Mouse (Mus musculus): ENCODE data around the gene Agbl2. TPM values are rescaled to one million over a fixed set of nuclear protein-coding genes. Genes with fewer than 3 reads are reported as not detected.

Gene Agbl2
- polyA plus RNA-seq, 1 experiment: 0.12 TPM

GRCm38 (mm10) chr2:90844262-90844661 lies 61.7 kb downstream of the Agbl2 start:
- Histone ChIP-seq H3K4me1 (ENCODE audit: control insufficient read depth, insufficient read depth, insufficient read length) (peaks cover 3% of the 10 kb centered on the region; the same call in 1 of the 2 replicates), H3K27ac (ENCODE audit: insufficient read depth, low read length) (no peak overlapping the region)
- no peak for DNase-seq (ENCODE audit: low read depth in 1 of 2, low spot score in 2 of 2)

DNA sequence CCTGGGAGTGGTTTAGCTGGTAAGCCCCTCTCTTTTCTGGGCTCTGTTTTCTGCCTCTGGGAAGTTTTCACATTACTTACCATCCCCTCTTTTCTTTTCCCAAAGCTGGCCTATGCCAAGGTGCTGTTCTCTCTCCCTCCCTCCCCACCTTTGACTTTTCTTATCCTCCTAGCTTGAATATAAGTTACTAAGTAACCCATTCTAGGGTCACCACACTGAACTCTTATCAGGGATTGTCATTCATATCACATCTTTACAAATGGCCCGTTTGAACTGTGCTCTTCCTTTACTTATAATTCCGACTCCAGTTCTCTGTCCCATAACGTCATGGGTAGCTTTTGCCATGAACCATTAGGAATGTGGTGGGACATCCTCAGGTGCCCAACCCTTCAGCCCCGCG lies 62.7 kb downstream of the Agbl2 start:
- Histone ChIP-seq H3K4me1 (ENCODE audit: control insufficient read depth, insufficient read depth, insufficient read length) (peaks cover 3% of the 10 kb centered on the region; the same call in 1 of the 2 replicates), H3K36me3 (ENCODE audit: control insufficient read depth, insufficient read depth, low read length) (peaks cover under 1% of the 10 kb centered on the region; the same call in 1 of the 2 replicates), H3K4me3 (ENCODE audit: extremely low read depth, insufficient read depth, insufficient read length) (no peak overlapping the region), H3K27ac (ENCODE audit: insufficient read depth, low read length) (no peak overlapping the region), H3K27me3 (ENCODE audit: control insufficient read depth, insufficient read depth, low read length) (no peaks in the 10 kb centered on the region)
- no peak for TF ChIP-seq CTCF (IDR thresholded peaks at IDR 0.05; ENCODE audit: extremely low read depth, insufficient read depth, insufficient read length, insufficient replicate concordance)
- no peak for TF ChIP-seq POLR2A (IDR thresholded peaks at IDR 0.05; ENCODE audit: low read depth, low read length)
- no peak for DNase-seq (ENCODE audit: low read depth in 1 of 2, low spot score in 2 of 2)
- 92% methylated on average over 5 of the region's 5 CpGs for WGBS

More at GRCm38 (mm10) chr2:90844262-90844661, 61.7 kb downstream of the Agbl2 start:
- H3K27me3 ChIP-seq (ENCODE audit: control insufficient read depth, insufficient read depth, low read length): no peaks in the 10 kb centered on the region
- 93% methylated on average over 5 of the region's 5 CpGs for WGBS
- H3K36me3 ChIP-seq (ENCODE audit: control insufficient read depth, insufficient read depth, low read length): no peaks in the 10 kb centered on the region
- TF ChIP-seq CTCF (IDR thresholded peaks at IDR 0.05; ENCODE audit: extremely low read depth, insufficient read depth, insufficient read length, insufficient replicate concordance): no peak
- no peak for TF ChIP-seq POLR2A (IDR thresholded peaks at IDR 0.05; ENCODE audit: low read depth, low read length)
- no peak overlapping the region for H3K4me3 ChIP-seq (ENCODE audit: extremely low read depth, insufficient read depth, insufficient read length)

- H3K27ac ChIP-seq (ENCODE audit: insufficient read depth, low read length): no peak overlapping the region
- peaks cover 3% of the 10 kb centered on the region; the same call in 1 of the 2 replicates for H3K4me1 ChIP-seq (ENCODE audit: control insufficient read depth, insufficient read depth, insufficient read length)
- TF ChIP-seq CTCF (IDR thresholded peaks at IDR 0.05; ENCODE audit: extremely low read depth, insufficient read depth, insufficient read length, insufficient replicate concordance): no peak
- TF ChIP-seq POLR2A (IDR thresholded peaks at IDR 0.05; ENCODE audit: low read depth, low read length): no peak
- no peak for DNase-seq (ENCODE audit: low read depth in 1 of 2, low spot score in 2 of 2)
- peaks cover 4% of the 10 kb centered on the region; the same call in 1 of the 2 replicates for H3K36me3 ChIP-seq (ENCODE audit: control insufficient read depth, insufficient read depth, low read length)
- H3K27me3 ChIP-seq (ENCODE audit: control insufficient read depth, insufficient read depth, low read length): no peaks in the 10 kb centered on the region
- H3K4me3 ChIP-seq (ENCODE audit: extremely low read depth, insufficient read depth, insufficient read length): no peak overlapping the region
- WGBS: 78% methylated on average over 6 of the region's 6 CpGs
Measured at GRCm38 (mm10) chr2:90846171-90846570, 63.6 kb downstream of the Agbl2 start.

DNA sequence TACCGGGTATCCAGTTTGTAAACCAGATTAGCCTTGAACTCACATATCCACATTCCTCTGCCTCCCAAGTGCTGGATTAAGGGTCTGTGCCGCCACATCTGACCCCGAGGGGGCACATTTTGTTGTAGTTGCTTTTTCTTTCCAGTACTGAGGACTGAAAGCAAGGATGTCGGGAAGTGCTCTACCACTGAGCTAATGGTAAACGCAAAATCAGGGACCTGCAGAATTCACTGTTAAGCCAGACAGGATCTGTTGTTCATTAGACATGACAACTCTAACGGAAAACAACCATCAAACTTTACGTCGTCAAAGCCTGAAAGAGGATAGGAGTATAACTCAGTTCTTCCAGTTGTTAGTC lies 64.0 kb downstream of the Agbl2 start:
- H3K4me1 ChIP-seq (ENCODE audit: control insufficient read depth, insufficient read depth, insufficient read length): peaks cover 3% of the 10 kb centered on the region; the same call in 1 of the 2 replicates
- WGBS: 6% methylated on average over 8 of the region's 8 CpGs
- no peak for DNase-seq (ENCODE audit: low read depth in 1 of 2, low spot score in 2 of 2)
- no peak for TF ChIP-seq POLR2A (IDR thresholded peaks at IDR 0.05; ENCODE audit: low read depth, low read length)
- TF ChIP-seq CTCF (IDR thresholded peaks at IDR 0.05; ENCODE audit: extremely low read depth, insufficient read depth, insufficient read length, insufficient replicate concordance): no peak
- no peaks in the 10 kb centered on the region for H3K27me3 ChIP-seq (ENCODE audit: control insufficient read depth, insufficient read depth, low read length)
- peaks cover 4% of the 10 kb centered on the region; the same call in 1 of the 2 replicates for H3K36me3 ChIP-seq (ENCODE audit: control insufficient read depth, insufficient read depth, low read length)
- peak overlapping the region; percentile 39 for H3K27ac ChIP-seq (ENCODE audit: insufficient read depth, low read length)
- H3K4me3 ChIP-seq (ENCODE audit: extremely low read depth, insufficient read depth, insufficient read length): peak overlapping the region; percentile 62

DNA sequence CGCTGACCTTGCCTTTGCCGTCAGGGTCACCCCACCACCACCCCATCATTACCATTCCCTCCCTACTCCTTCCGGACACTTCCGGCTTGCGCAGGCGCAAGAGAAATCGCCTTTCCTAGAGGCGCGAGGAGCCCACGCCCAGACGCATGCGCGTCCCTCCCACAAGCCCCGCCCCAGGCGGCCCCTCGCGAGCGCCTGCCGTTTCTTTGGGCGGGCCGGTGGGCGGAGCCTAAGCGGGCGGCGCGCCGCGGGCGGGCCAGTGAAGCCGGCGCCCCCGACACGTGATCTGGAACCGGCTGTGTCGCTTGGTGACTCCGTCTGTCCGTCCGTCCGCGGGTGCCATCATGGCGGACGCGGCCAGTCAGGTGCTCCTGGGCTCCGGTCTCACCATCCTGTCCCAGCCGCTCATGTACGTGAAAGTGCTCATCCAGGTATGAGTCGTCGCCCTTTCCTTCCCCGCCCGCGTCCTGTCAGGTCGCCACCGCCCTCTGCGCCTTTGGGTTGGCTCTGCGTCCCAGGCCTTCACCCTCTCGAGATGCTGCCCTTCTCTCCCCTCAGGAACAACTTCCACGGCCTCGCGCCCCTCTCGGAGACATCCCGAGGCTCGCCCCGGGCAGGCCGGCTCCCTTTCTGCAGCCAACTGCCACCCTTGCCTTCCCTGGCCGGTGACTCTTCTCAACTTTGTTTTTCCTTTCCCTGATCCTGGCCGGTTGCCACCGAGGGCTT lies 64.6 kb downstream of the Agbl2 start, which contains the start of gene Mtch2:
TSS of gene Mtch2 (plus strand) at position 201 of the 726 bp plus-strand sequence.
- peak within 1 kb of the TSS; percentile 84 for H3K27ac ChIP-seq (ENCODE audit: insufficient read depth, low read length)
- DNase-seq (ENCODE audit: low read depth in 1 of 2, low spot score in 2 of 2): peak; percentile 89 to 98
- under 1% methylated on average over 66 of the region's 67 CpGs for WGBS
- H3K27me3 ChIP-seq (ENCODE audit: control insufficient read depth, insufficient read depth, low read length): no peaks in the 10 kb centered on the region
- peak within 1 kb of the TSS; percentile 99 for H3K4me3 ChIP-seq (ENCODE audit: extremely low read depth, insufficient read depth, insufficient read length)
- TF ChIP-seq CTCF (IDR thresholded peaks at IDR 0.05; ENCODE audit: extremely low read depth, insufficient read depth, insufficient read length, insufficient replicate concordance): no peak
- TF ChIP-seq POLR2A (IDR thresholded peaks at IDR 0.05; ENCODE audit: low read depth, low read length): peak; percentile 91
- peaks cover 4% of the 10 kb centered on the region; the same call in 1 of the 2 replicates for H3K36me3 ChIP-seq (ENCODE audit: control insufficient read depth, insufficient read depth, low read length)
- peaks cover 3% of the 10 kb centered on the region; the same call in 1 of the 2 replicates for H3K4me1 ChIP-seq (ENCODE audit: control insufficient read depth, insufficient read depth, insufficient read length)

- 2% methylated on average over 13 of the region's 13 CpGs for WGBS
- peaks cover 3% of the 10 kb centered on the region; the same call in 1 of the 2 replicates for H3K4me1 ChIP-seq (ENCODE audit: control insufficient read depth, insufficient read depth, insufficient read length)
- H3K27me3 ChIP-seq (ENCODE audit: control insufficient read depth, insufficient read depth, low read length): no peaks in the 10 kb centered on the region
- TF ChIP-seq CTCF (IDR thresholded peaks at IDR 0.05; ENCODE audit: extremely low read depth, insufficient read depth, insufficient read length, insufficient replicate concordance): no peak
- TF ChIP-seq POLR2A (IDR thresholded peaks at IDR 0.05; ENCODE audit: low read depth, low read length): no peak
- peak overlapping the region; percentile 84; the same call in 1 of the 2 replicates for H3K27ac ChIP-seq (ENCODE audit: insufficient read depth, low read length)
- no peak for DNase-seq (ENCODE audit: low read depth in 1 of 2, low spot score in 2 of 2)
- peaks cover 7% of the 10 kb centered on the region for H3K36me3 ChIP-seq (ENCODE audit: control insufficient read depth, insufficient read depth, low read length)
- H3K4me3 ChIP-seq (ENCODE audit: extremely low read depth, insufficient read depth, insufficient read length): peak overlapping the region; percentile 99
Measured at GRCm38 (mm10) chr2:90847681-90848050, 65.1 kb downstream of the Agbl2 start.

DNA sequence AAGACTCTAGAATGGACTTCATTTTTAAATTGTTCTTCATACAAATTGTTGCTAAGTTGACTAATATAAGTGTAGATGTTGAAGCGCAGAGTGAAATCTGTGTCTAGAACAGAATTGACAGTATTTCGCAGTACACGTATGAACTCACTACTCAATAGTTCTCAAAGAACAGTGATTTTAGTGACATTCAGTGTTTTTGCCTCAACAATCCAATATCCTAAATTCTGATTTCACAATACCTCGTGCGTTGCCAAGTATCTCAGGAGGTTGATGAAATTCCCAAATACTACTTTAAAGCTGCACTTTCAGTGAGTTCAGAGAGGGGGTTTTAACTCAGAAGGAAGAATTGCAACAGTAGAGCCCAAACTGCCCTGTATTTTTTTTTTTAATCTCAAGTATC lies 65.8 kb downstream of the Agbl2 start:
- no peak overlapping the region for H3K4me3 ChIP-seq (ENCODE audit: extremely low read depth, insufficient read depth, insufficient read length)
- 91% methylated on average over 5 of the region's 5 CpGs for WGBS

More for the DNA sequence above, 65.8 kb downstream of the Agbl2 start:
- Histone ChIP-seq H3K27me3 (ENCODE audit: control insufficient read depth, insufficient read depth, low read length) (no peaks in the 10 kb centered on the region), H3K27ac (ENCODE audit: insufficient read depth, low read length) (no peak overlapping the region), H3K4me1 (ENCODE audit: control insufficient read depth, insufficient read depth, insufficient read length) (peaks cover 3% of the 10 kb centered on the region; the same call in 1 of the 2 replicates), H3K36me3 (ENCODE audit: control insufficient read depth, insufficient read depth, low read length) (peaks cover 8% of the 10 kb centered on the region)
- TF ChIP-seq POLR2A (IDR thresholded peaks at IDR 0.05; ENCODE audit: low read depth, low read length): no peak
- DNase-seq (ENCODE audit: low read depth in 1 of 2, low spot score in 2 of 2): no peak

All from spleen, adult 2 months (tissue).